Comparison of ENCODE assay signal across 24 mouse cellular contexts in genomic region chr12:52799717-52800116, GRCm38 (mm10).
DNase-seq lines count a peak whose midpoint lies in the region; ATAC-seq and TF ChIP-seq lines count a peak whose summit lies in the region.
"Had no signal": no experiment of that assay in that cellular context is flagged by ENCODE, and none has a peak within 500 bp of the region (broad histone marks: within the 10 kb centered on the region; RNA-seq: fewer than 3 reads in every experiment).

No protein-coding gene starts in this region.

- no peak overlapping the region for H3K4me3 ChIP-seq in heart, embryonic 11.5 days (ENCODE audit: low read depth, low read length)
- H3K4me3 ChIP-seq in heart, embryonic 13.5 days = 0 out of 2 replicates have a peak overlapping the region, but pooled peaks have one; percentile 3
- no peak overlapping the region for H3K4me3 ChIP-seq in heart, embryonic 15.5 days
- no peak overlapping the region for H3K4me3 ChIP-seq in heart, postnatal 0 days (ENCODE audit: low read depth, low read length)
- no peak overlapping the region for H3K4me3 ChIP-seq in heart, adult 2 months
- H3K4me3 ChIP-seq: embryonic facial prominence, embryonic 13.5 days; embryonic facial prominence, embryonic 15.5 days; erythroblast, embryonic 14.5 days; forebrain, embryonic 10.5 days; forebrain, embryonic 12.5 days had no signal

- 49% methylated on average over 9 of the region's 9 CpGs for WGBS in heart, embryonic 11.5 days (ENCODE audit: insufficient replicate concordance)
- WGBS in heart, embryonic 13.5 days = 39% methylated on average over 9 of the region's 9 CpGs
- WGBS in heart, embryonic 15.5 days = 42% methylated on average over 9 of the region's 9 CpGs
- 39% methylated on average over 9 of the region's 9 CpGs for WGBS in heart, postnatal 0 days
- WGBS in heart, adult 2 months = 60% methylated on average over 9 of the region's 9 CpGs

- intact Hi-C loops in heart, postnatal 10 days (cut with DNase I) = loop anchor here (10.0 kb wide), 1 partner anchor 295 kb away; the partner anchor contains the start of gene Arhgap5
- intact Hi-C loops in heart, postnatal 25 days (cut with DNase I) = no loop called here
- intact Hi-C loops in heart, adult 2 months (cut with DNase I) = loop anchor here (2.0 kb wide), 1 partner anchor 13 kb away; no protein-coding TSS in a partner anchor

- no peaks in the 10 kb centered on the region for H3K27me3 ChIP-seq in heart, embryonic 11.5 days (ENCODE audit: control insufficient read depth, insufficient read depth, low read length)
- H3K27me3 ChIP-seq in heart, embryonic 13.5 days (replicated peaks) = no peaks in the 10 kb centered on the region
- H3K27me3 ChIP-seq in heart, embryonic 15.5 days = no peaks in the 10 kb centered on the region
- H3K27me3 ChIP-seq in heart, postnatal 0 days (ENCODE audit: control insufficient read depth, insufficient read depth, low read length) = no peaks in the 10 kb centered on the region
- H3K27me3 ChIP-seq in heart, adult 2 months (ENCODE audit: control insufficient read depth, insufficient read depth, low read length) = no peaks in the 10 kb centered on the region
- H3K27me3 ChIP-seq: embryonic facial prominence, embryonic 13.5 days; embryonic facial prominence, embryonic 15.5 days; forebrain, embryonic 12.5 days had no signal

- ATAC-seq in heart, embryonic 11.5 days (replicated peaks; ENCODE audit: insufficient number of reproducible peaks, low FRiP score, low TSS enrichment) = no peak
- ATAC-seq in heart, embryonic 13.5 days (ENCODE audit: extremely low read depth, insufficient number of reproducible peaks, low FRiP score, low TSS enrichment) = no peak
- no peak; the same call in 1 of the 2 replicates for ATAC-seq in heart, embryonic 15.5 days (replicated peaks; ENCODE audit: insufficient number of reproducible peaks, insufficient read depth, low FRiP score, low read depth)
- peak; percentile 53 for ATAC-seq in heart, postnatal 0 days (ENCODE audit: insufficient read depth, low read depth)
- ATAC-seq: forebrain, embryonic 14.5 days had no signal

- H3K9me3 ChIP-seq in heart, embryonic 11.5 days (replicated peaks; ENCODE audit: control insufficient read depth, low read length) = no peaks in the 10 kb centered on the region
- no peaks in the 10 kb centered on the region for H3K9me3 ChIP-seq in heart, embryonic 13.5 days
- no peaks in the 10 kb centered on the region for H3K9me3 ChIP-seq in heart, embryonic 15.5 days (replicated peaks)
- no peaks in the 10 kb centered on the region for H3K9me3 ChIP-seq in heart, postnatal 0 days (replicated peaks; ENCODE audit: control insufficient read depth, low read length)
- H3K9me3 ChIP-seq: embryonic facial prominence, embryonic 13.5 days; embryonic facial prominence, embryonic 15.5 days; forebrain, embryonic 12.5 days had no signal

- no peak overlapping the region for H3K27ac ChIP-seq in heart, embryonic 11.5 days (ENCODE audit: low read depth, low read length)
- peak overlapping the region; percentile 43; the same call in 1 of the 2 replicates for H3K27ac ChIP-seq in heart, embryonic 13.5 days (replicated peaks)
- peak overlapping the region; percentile 17 for H3K27ac ChIP-seq in heart, embryonic 15.5 days
- H3K27ac ChIP-seq in heart, postnatal 0 days (ENCODE audit: low read depth) = no peak overlapping the region
- no peak overlapping the region for H3K27ac ChIP-seq in heart, adult 2 months
- H3K27ac ChIP-seq: embryonic facial prominence, embryonic 13.5 days; embryonic facial prominence, embryonic 15.5 days; forebrain, embryonic 10.5 days; forebrain, embryonic 12.5 days had no signal

- no peak for DNase-seq in heart, postnatal 10 days
- DNase-seq in heart, adult 11 months = no peak
- DNase-seq in heart, postnatal 25 days (ENCODE audit: low spot score) = no peak
- DNase-seq in heart, postnatal 0 days (ENCODE audit: low spot score) = no peak
- DNase-seq in heart, adult 2 months = no peak
- DNase-seq: adrenal gland, adult 2 months; adrenal gland, postnatal 10 days; adrenal gland, postnatal 25 days; cerebellum, adult 11 months; cerebellum, adult 18-20 months; cerebellum, adult 8-10 months; cerebellum, adult 9-11 months; cerebellum, postnatal 14 days; cerebellum, postnatal 36 days; embryo, embryonic 11 days had no signal

- no peaks in the 10 kb centered on the region for H3K36me3 ChIP-seq in heart, embryonic 11.5 days (ENCODE audit: control insufficient read depth, insufficient read depth, low read length)
- no peaks in the 10 kb centered on the region for H3K36me3 ChIP-seq in heart, embryonic 13.5 days
- H3K36me3 ChIP-seq in heart, embryonic 15.5 days = no peaks in the 10 kb centered on the region
- H3K36me3 ChIP-seq in heart, postnatal 0 days (replicated peaks; ENCODE audit: control insufficient read depth, insufficient read depth, low read length) = no peaks in the 10 kb centered on the region
- H3K36me3 ChIP-seq in heart, adult 2 months (ENCODE audit: control insufficient read depth, insufficient read depth, low read length) = no peaks in the 10 kb centered on the region; the same call in 1 of the 2 replicates
- H3K36me3 ChIP-seq: embryonic facial prominence, embryonic 13.5 days; embryonic facial prominence, embryonic 15.5 days; forebrain, embryonic 10.5 days had no signal

- no peak overlapping the region for H3K9ac ChIP-seq in heart, embryonic 11.5 days (ENCODE audit: low read depth, low read length)
- H3K9ac ChIP-seq in heart, embryonic 13.5 days = no peak overlapping the region
- H3K9ac ChIP-seq in heart, embryonic 15.5 days = no peak overlapping the region
- H3K9ac ChIP-seq in heart, postnatal 0 days (replicated peaks; ENCODE audit: low read depth, low read length) = no peak overlapping the region
- H3K9ac ChIP-seq in heart, adult 2 months (ENCODE audit: low read depth, low read length) = no peak overlapping the region
- H3K9ac ChIP-seq: embryonic facial prominence, embryonic 13.5 days; embryonic facial prominence, embryonic 15.5 days; forebrain, embryonic 12.5 days had no signal

- TF ChIP-seq EP300 in heart, postnatal 0 days (IDR thresholded peaks at IDR 0.05; ENCODE audit: low read depth) = no peak
- no peak for TF ChIP-seq EP300 in heart, adult 2 months (IDR thresholded peaks at IDR 0.05; ENCODE audit: insufficient read depth, low read depth, low read length)

- TF ChIP-seq POLR2A in heart, adult 2 months (IDR thresholded peaks at IDR 0.05; ENCODE audit: insufficient read depth, low read depth, low read length) = no peak

- TF ChIP-seq CTCF in heart, postnatal 0 days (IDR thresholded peaks at IDR 0.05; ENCODE audit: low read depth) = no peak
- TF ChIP-seq CTCF in heart, adult 2 months (IDR thresholded peaks at IDR 0.05) = no peak

- peaks cover 7% of the 10 kb centered on the region; the same call in 1 of the 2 replicates for H3K4me1 ChIP-seq in heart, embryonic 11.5 days (ENCODE audit: control insufficient read depth, insufficient read depth, low read length)
- H3K4me1 ChIP-seq in heart, embryonic 13.5 days = peaks cover 22% of the 10 kb centered on the region
- peaks cover 25% of the 10 kb centered on the region for H3K4me1 ChIP-seq in heart, embryonic 15.5 days (replicated peaks)
- peaks cover 18% of the 10 kb centered on the region for H3K4me1 ChIP-seq in heart, postnatal 0 days (ENCODE audit: control insufficient read depth, insufficient read depth)
- peaks cover 3% of the 10 kb centered on the region for H3K4me1 ChIP-seq in heart, adult 2 months (ENCODE audit: control insufficient read depth, insufficient read depth, low read length)
- H3K4me1 ChIP-seq: embryonic facial prominence, embryonic 13.5 days had no signal

- peak overlapping the region; percentile 36 for H3K4me2 ChIP-seq in heart, embryonic 11.5 days
- H3K4me2 ChIP-seq in heart, embryonic 13.5 days = peak overlapping the region; percentile 32
- peak overlapping the region; percentile 40 for H3K4me2 ChIP-seq in heart, embryonic 15.5 days
- peak overlapping the region; percentile 10; the same call in 1 of the 2 replicates for H3K4me2 ChIP-seq in heart, postnatal 0 days (ENCODE audit: low read depth, low read length)
- H3K4me2 ChIP-seq: embryonic facial prominence, embryonic 13.5 days; embryonic facial prominence, embryonic 15.5 days; forebrain, embryonic 12.5 days had no signal

- H3K79me2 ChIP-seq in heart, adult 2 months (replicated peaks; ENCODE audit: control insufficient read depth, insufficient read depth, low read length) = no peaks in the 10 kb centered on the region

Comparison
In these comparisons a context has a peak if more than half of its experiments do, and no peak if none do; other contexts are left out.
1. H3K27ac ChIP-seq: peak in heart, embryonic 13.5 days (single experiment) and heart, embryonic 15.5 days (single experiment); none in heart, embryonic 11.5 days (single experiment), heart, postnatal 0 days (single experiment) and heart, adult 2 months (single experiment).
2. Peak in every context shown above with its lines, with median percentiles within 50 percentile points of each other: H3K4me2 ChIP-seq.